8 mouse cellular contexts compared by ENCODE assay signal in genomic region chr9:96195885-96196622, GRCm38 (mm10). TPM values are rescaled to one million over a fixed set of nuclear protein-coding genes. Genes with fewer than 3 reads are reported as not detected.
DNase-seq lines count a peak whose midpoint lies in the region; ATAC-seq and TF ChIP-seq lines count a peak whose summit lies in the region.

Gene Tfdp2 (plus strand): TSS chr9:96196275.

- TF ChIP-seq POLR2A in limb, embryonic 14.5 days (IDR thresholded peaks at IDR 0.05; ENCODE audit: borderline replicate concordance, extremely low read depth, insufficient read depth, insufficient read length) = no peak

- H3K9me3 ChIP-seq in embryonic facial prominence, embryonic 14.5 days (ENCODE audit: control insufficient read depth, low read length) = no peaks in the 10 kb centered on the region
- no peaks in the 10 kb centered on the region for H3K9me3 ChIP-seq in limb, embryonic 14.5 days (ENCODE audit: control insufficient read depth, low read length)
- H3K9me3 ChIP-seq in midbrain, postnatal 0 days (ENCODE audit: low read length) = no peaks in the 10 kb centered on the region

- peak within 1 kb of the TSS; percentile 90 for H3K4me3 ChIP-seq in embryonic facial prominence, embryonic 14.5 days (ENCODE audit: low read depth, low read length)
- peak within 1 kb of the TSS; percentile 87 for H3K4me3 ChIP-seq in limb, embryonic 14.5 days (replicated peaks; ENCODE audit: low read length)
- peak within 1 kb of the TSS; percentile 87 for H3K4me3 ChIP-seq in midbrain, postnatal 0 days (ENCODE audit: low read depth, low read length)

- peak within 1 kb of the TSS; percentile 83 for H3K27ac ChIP-seq in embryonic facial prominence, embryonic 14.5 days (replicated peaks; ENCODE audit: low read depth, low read length)
- H3K27ac ChIP-seq in limb, embryonic 14.5 days (replicated peaks; ENCODE audit: low read depth, low read length) = peak within 1 kb of the TSS; percentile 81
- H3K27ac ChIP-seq in midbrain, postnatal 0 days (ENCODE audit: low read depth, low read length) = peak within 1 kb of the TSS; percentile 43; the same call in 1 of the 2 replicates

- peaks cover 10% of the 10 kb centered on the region; the same call in 1 of the 2 replicates for H3K4me1 ChIP-seq in embryonic facial prominence, embryonic 14.5 days (ENCODE audit: control insufficient read depth, insufficient read depth, low read length)
- H3K4me1 ChIP-seq in limb, embryonic 14.5 days (ENCODE audit: control insufficient read depth, insufficient read depth, low read length) = peaks cover 11% of the 10 kb centered on the region
- H3K4me1 ChIP-seq in midbrain, postnatal 0 days (ENCODE audit: insufficient read depth, low read length) = peaks cover 2% of the 10 kb centered on the region; the same call in 1 of the 2 replicates

- H3K4me2 ChIP-seq in embryonic facial prominence, embryonic 14.5 days (ENCODE audit: low read depth, low read length) = peak within 1 kb of the TSS; percentile 94
- H3K4me2 ChIP-seq in limb, embryonic 14.5 days (replicated peaks; ENCODE audit: low read depth, low read length, severe bottlenecking) = peak within 1 kb of the TSS; percentile 90
- peak within 1 kb of the TSS; percentile 97 for H3K4me2 ChIP-seq in midbrain, postnatal 0 days (ENCODE audit: low read depth, low read length, poor library complexity, severe bottlenecking)

- H3K9ac ChIP-seq in embryonic facial prominence, embryonic 14.5 days (ENCODE audit: low read depth, low read length) = peak within 1 kb of the TSS; percentile 81
- peak within 1 kb of the TSS; percentile 81 for H3K9ac ChIP-seq in limb, embryonic 14.5 days (ENCODE audit: low read depth, low read length, severe bottlenecking)
- peak within 1 kb of the TSS; percentile 63 for H3K9ac ChIP-seq in midbrain, postnatal 0 days (replicated peaks; ENCODE audit: low read length, poor library complexity, severe bottlenecking)

- no peaks in the 10 kb centered on the region for H3K36me3 ChIP-seq in embryonic facial prominence, embryonic 14.5 days (ENCODE audit: control insufficient read depth, insufficient read depth, low read length)
- no peaks in the 10 kb centered on the region for H3K36me3 ChIP-seq in limb, embryonic 14.5 days (ENCODE audit: control insufficient read depth, insufficient read depth, low read length)
- no peaks in the 10 kb centered on the region for H3K36me3 ChIP-seq in midbrain, postnatal 0 days (ENCODE audit: insufficient read depth, low read length)

- peak; percentile 65 for TF ChIP-seq CTCF in midbrain, postnatal 0 days (IDR thresholded peaks at IDR 0.05)

- WGBS in embryonic facial prominence, embryonic 14.5 days = 2% methylated on average over 12 of the region's 81 CpGs
- under 1% methylated on average over 45 of the region's 81 CpGs for WGBS in limb, embryonic 14.5 days
- WGBS in midbrain, postnatal 0 days = under 1% methylated on average over 70 of the region's 81 CpGs

- no peaks in the 10 kb centered on the region for H3K27me3 ChIP-seq in embryonic facial prominence, embryonic 14.5 days (replicated peaks; ENCODE audit: control insufficient read depth, insufficient read depth, low read length)
- H3K27me3 ChIP-seq in limb, embryonic 14.5 days (ENCODE audit: control insufficient read depth, insufficient read depth, low read length) = no peaks in the 10 kb centered on the region
- no peaks in the 10 kb centered on the region for H3K27me3 ChIP-seq in midbrain, postnatal 0 days (ENCODE audit: insufficient read depth, low read length)

- peak; percentile 99 for ATAC-seq in embryonic facial prominence, embryonic 14.5 days (ENCODE audit: low read depth)
- ATAC-seq in limb, embryonic 14.5 days (ENCODE audit: low FRiP score, low read depth) = peak; percentile 98
- peak; percentile 98 for ATAC-seq in midbrain, postnatal 0 days (ENCODE audit: low FRiP score)

- peak; percentile 76 for DNase-seq in 3T3-L1 (ENCODE audit: low read depth, low spot score)
- peak; percentile 67 to 81 for DNase-seq in adrenal gland, postnatal 4 days (ENCODE audit: low spot score in 2 of 2)
- DNase-seq in embryonic facial prominence, embryonic 14.5 days (ENCODE audit: low spot score) = peak; percentile 96
- peak; percentile 87 for DNase-seq in heart, adult 8-10 months (ENCODE audit: low spot score)
- peak; percentile 91 for DNase-seq in kidney, adult 9 months
- peak; percentile 89 for DNase-seq in limb, embryonic 14.5 days (ENCODE audit: low spot score)
- peak; percentile 94 for DNase-seq in midbrain, postnatal 0 days (ENCODE audit: low spot score)
- peak; percentile 76 to 82 for DNase-seq in spleen, postnatal 14 days (ENCODE audit: low spot score in 2 of 2)

RNA-seq across cellular contexts. Expression of gene Tfdp2, which starts in this region (rescaled TPM):
- total RNA-seq in adrenal gland, postnatal 4 days (2021) = 10 to 100 TPM; 71.4 to 81.3 TPM
- 30.8 and 39.7 TPM in 2 replicates for polyA plus RNA-seq in embryonic facial prominence, embryonic 14.5 days (2014; fragmentation: Nextera tagmentation; extraction: Ambion mirVana)
- total RNA-seq in heart, adult 8-10 months (2022) = 100 to 1,000 TPM in 1 of 4 experiments, 10 to 100 TPM in 3; 83.4 to 109 (median 90.4) TPM
- polyA plus RNA-seq in limb, embryonic 14.5 days (2012; rRNA removed) = 15.5 and 15.9 TPM in 2 replicates
- polyA plus RNA-seq in limb, embryonic 14.5 days (2014; fragmentation: Nextera tagmentation; extraction: Ambion mirVana) = 33.0 and 37.9 TPM in 2 replicates
- 14.0 and 15.7 TPM in 2 replicates for total RNA-seq in midbrain, postnatal 0 days (2014; rRNA removed)
- polyA plus RNA-seq in midbrain, postnatal 0 days (2015; fragmentation: Nextera tagmentation; extraction: Ambion mirVana) = 12.4 and 13.5 TPM in 2 replicates

Comparison
In these comparisons a context has a peak if more than half of its experiments do, and no peak if none do; other contexts are left out.
1. Peak in every context shown above with its lines: DNase-seq, ATAC-seq, H3K4me3 ChIP-seq and H3K27ac ChIP-seq.